Mouse (Mus musculus) thymus, adult 2 months (tissue): ENCODE results near the gene Ispd. TPM values are rescaled to one million over a fixed set of nuclear protein-coding genes. Genes with fewer than 3 reads are reported as not detected.
"Not testable (repeated sequence)": the region's sequence is repeated elsewhere in the genome, so short reads cannot be mapped to it uniquely, and the experiment has no call there.

Experiments used
- DNase-seq: peaks from one replicate; pipeline ENCODE4 v3.0.0; 2021
- H3K27ac ChIP-seq: fragments of 200-500 bp; 2 replicates; pipeline ENCODE4 v1.5.1; 2012; ENCODE audit warnings: low read length, control low read depth; ENCODE audit not compliant: control insufficient read depth, insufficient read depth
- H3K27me3 ChIP-seq: fragments of 200-500 bp; 2 replicates; pipeline ENCODE4 v1.6.1; 2012; ENCODE audit warnings: mild to moderate bottlenecking, low read length, moderate library complexity, mixed read lengths; ENCODE audit not compliant: control insufficient read depth, insufficient read depth
- H3K36me3 ChIP-seq: fragments of 200-500 bp; 2 replicates; pipeline ENCODE4 v1.6.1; 2012; ENCODE audit warnings: mild to moderate bottlenecking, low read length, moderate library complexity; ENCODE audit not compliant: control insufficient read depth, insufficient read depth
- H3K4me1 ChIP-seq: fragments of 200-500 bp; replicated peaks from 2 replicates; pipeline ENCODE4 v1.6.1; 2012; ENCODE audit warnings: low read length; ENCODE audit not compliant: control insufficient read depth, insufficient read depth
- H3K4me3 ChIP-seq: fragments of 200-500 bp; 2 replicates; pipeline ENCODE4 v1.5.1; 2012; ENCODE audit warnings: mild to moderate bottlenecking, low read length, control low read depth, moderate library complexity; ENCODE audit not compliant: control insufficient read depth, insufficient read depth
- CTCF ChIP-seq: fragments of 200-500 bp; IDR thresholded peaks from 2 replicates; pipeline ENCODE4 v1.5.1; 2012; ENCODE audit warnings: mild to moderate bottlenecking, control low read depth, low read length, moderate library complexity, borderline replicate concordance; ENCODE audit not compliant: control insufficient read depth, poor library complexity, insufficient read depth; ENCODE audit errors: extremely low read depth
- POLR2A ChIP-seq: fragments of 200-500 bp; IDR thresholded peaks from 2 replicates; pipeline ENCODE4 v1.6.1; 2012; ENCODE audit warnings: mild to moderate bottlenecking, low read length, control low read depth, moderate library complexity; ENCODE audit not compliant: control insufficient read depth, poor library complexity, insufficient read depth; ENCODE audit errors: extremely low read depth
- WGBS: fragments of 180-500 bp; shearing (Covaris S2); methylation state at CpG from one replicate; pipeline ENCODE4 v1.1.7; 2018; 5-methylcytosine and 5-hydroxymethylcytosine counted together
- polyA plus RNA-seq: library from polyadenylated mRNA; depleted of rRNA; stranded (reverse); fragments of >200 nt; gene quantifications from 2 replicates; pipeline ENCODE4 v1.2.3, GENCODE M21; 2012

Gene Ispd
- polyA plus RNA-seq, 1 experiment = 0.53 TPM

DNA sequence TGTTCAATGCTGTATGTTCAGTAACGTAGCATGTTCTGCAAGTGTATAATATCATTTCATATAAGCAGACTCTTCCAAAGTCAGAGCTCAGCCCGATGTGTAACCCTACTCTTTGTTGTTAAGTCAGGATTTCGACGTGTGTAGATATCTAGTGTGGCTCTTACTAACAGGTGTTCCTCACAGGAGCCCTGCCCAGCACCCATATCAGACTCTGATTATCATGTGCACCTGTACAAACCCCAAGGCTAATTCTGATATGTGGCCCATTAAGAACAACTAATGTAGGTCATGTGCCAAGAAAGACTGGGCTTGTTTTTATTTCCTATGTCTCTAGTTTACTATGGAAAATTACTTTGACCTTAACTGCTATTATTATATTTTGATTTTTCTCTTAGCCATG is 17.2 kb upstream of the Ispd start:
- 91% methylated on average over 4 of the region's 4 CpGs for whole genome bisulfite sequencing
- H3K27me3 ChIP-seq = no peaks in the 10 kb centered on the region
- DNase-seq = no peak
- H3K4me1 ChIP-seq = no peaks in the 10 kb centered on the region
- no peaks in the 10 kb centered on the region for H3K36me3 ChIP-seq
- H3K4me3 ChIP-seq = no peak overlapping the region
- no peak for TF ChIP-seq CTCF
- no peak for TF ChIP-seq POLR2A
- no peak overlapping the region for H3K27ac ChIP-seq

DNA sequence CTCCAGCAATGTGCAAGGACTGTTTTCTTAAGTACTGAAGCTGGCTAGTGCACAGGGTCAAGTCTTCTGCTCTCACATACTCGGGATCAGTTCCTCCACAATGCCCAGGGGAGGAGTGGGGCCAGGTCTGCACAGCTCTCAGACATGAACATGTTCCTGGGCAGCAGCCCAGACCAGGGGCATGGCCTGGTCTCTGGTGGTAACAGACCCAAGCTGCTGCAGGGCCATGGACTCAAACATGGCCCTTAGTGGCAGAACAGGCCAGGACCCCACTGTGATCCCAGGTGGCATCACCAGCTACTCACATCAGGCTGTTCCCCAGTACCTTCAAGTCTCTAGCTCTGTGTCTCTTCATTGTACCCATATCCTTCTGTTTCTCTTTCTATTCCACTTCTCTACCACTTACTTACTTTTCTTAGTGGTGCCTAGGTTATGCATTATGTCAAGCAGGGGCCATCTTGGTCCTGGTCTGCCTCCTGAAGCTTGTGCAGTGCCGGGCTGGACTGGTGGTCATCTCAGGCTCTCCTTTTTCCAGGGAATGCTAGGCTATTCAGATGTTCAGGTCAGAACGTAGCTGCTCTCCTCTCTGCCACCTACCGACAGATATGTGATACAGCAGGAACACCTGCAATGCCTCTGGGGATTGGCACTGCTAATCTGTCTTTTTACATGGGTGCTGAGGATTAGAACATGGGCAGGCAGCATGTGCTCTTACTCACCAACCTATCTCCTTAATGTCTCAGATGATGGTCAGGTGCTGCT is 7.8 kb upstream of the Ispd start:
- Histone ChIP-seq H3K27ac (no peak overlapping the region), H3K27me3 (no peaks in the 10 kb centered on the region), H3K4me1 (no peaks in the 10 kb centered on the region), H3K36me3 (no peaks in the 10 kb centered on the region), H3K4me3 (no peak overlapping the region)
- DNase-seq = no peak
- TF ChIP-seq CTCF (no peak), POLR2A (no peak)
- 68% methylated on average over 4 of the region's 4 CpGs for WGBS

DNA sequence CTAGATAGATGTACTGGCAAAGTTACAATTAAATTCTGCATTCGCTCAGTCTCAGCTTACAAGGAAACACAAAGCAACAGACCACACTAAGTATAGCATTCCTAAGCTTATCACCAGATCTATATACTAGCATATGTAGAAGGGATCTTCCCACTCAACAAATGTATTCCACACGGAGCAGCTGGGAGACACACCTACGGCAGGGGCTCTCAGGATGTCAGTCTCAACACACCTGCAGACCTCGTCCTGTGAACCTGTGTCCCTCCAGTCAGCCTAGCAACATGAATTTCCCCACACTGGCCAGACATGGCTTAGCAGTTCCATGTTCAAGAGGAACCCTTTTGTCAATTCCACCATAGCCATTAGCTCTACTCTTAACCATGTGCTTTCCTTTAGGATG is 4.9 kb upstream of the Ispd start:
- not testable (repeated sequence) for DNase-seq, H3K27me3 ChIP-seq, H3K27ac ChIP-seq, H3K4me3 ChIP-seq, H3K36me3 ChIP-seq, H3K4me1 ChIP-seq
- WGBS = 93% methylated on average over 3 of the region's 4 CpGs

DNA sequence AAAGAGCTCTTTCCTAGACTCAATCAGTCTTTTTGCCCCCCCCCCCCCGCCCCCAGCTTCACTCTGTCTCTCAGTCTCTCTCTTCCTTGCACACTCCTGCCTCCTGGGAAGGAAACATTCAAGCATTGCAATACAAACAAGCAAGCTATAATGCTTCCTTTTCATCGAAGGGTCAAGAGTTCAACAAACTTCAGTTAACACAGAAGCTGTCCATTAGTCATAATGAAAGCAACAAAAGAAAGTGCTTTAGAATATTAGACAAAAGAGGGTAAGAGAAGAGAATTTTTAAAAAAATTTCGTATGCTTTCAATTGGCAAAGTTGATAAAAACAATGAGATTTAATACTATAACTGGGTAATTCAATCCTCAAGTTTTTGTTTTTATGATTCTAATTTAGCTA is 996 bp upstream of the Ispd start:
- Histone ChIP-seq H3K36me3 (no peaks in the 10 kb centered on the region), H3K4me1 (0 out of 2 replicates have a peak, but pooled peaks cover 2% of the 10 kb centered on the region), H3K27me3 (no peaks in the 10 kb centered on the region), H3K27ac (no peak overlapping the region), H3K4me3 (no peak overlapping the region)
- WGBS = 80% methylated on average over 3 of the region's 3 CpGs
- no peak for DNase-seq
- TF ChIP-seq POLR2A (no peak), CTCF (no peak)

DNA sequence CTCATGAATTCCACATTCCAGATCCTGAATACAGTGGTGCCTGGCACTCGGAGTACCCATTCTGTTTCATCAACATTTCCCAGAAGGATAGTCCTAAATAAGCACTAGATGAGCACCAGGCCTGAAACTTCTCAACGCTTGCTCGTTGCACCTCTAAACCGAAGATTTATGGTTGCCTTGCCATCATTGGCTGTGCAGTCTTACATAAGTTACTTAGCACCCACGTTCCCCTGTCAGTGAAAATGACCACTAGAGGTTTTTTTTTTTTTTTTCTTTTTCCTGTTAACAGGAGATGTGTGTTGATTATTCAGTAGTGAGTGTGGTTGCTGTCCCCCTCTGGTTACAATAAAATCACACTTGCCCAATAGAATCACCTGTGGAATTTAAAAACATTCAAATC is 444 bp upstream of the Ispd start:
- TF ChIP-seq CTCF (no peak), POLR2A (no peak)
- Histone ChIP-seq H3K36me3 (no peaks in the 10 kb centered on the region), H3K4me1 (0 out of 2 replicates have a peak, but pooled peaks cover 2% of the 10 kb centered on the region), H3K27me3 (no peaks in the 10 kb centered on the region), H3K4me3 (no peak overlapping the region), H3K27ac (no peak overlapping the region)
- WGBS = 79% methylated on average over 5 of the region's 5 CpGs
- no peak for DNase-seq

DNA sequence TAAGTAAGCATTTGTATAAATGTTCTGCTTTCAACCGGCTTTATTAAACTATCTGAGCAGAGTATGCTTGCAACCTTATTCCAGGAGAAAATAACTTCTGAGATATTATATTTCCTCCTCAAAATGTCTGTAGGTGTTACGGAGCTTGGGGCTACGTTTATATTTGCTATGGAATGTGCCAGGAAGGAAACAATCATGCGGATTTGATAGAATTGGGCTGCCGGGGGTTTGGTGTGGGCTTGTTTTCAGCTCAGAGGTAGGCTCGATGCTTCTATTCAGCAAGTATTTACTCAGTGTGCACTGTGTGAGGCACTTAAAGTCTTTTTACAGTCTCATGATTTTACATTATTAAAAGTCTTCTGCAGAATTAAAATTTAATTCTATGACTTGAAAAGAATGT is 4.1 kb downstream of the Ispd start:
- Histone ChIP-seq H3K4me1 (0 out of 2 replicates have a peak, but pooled peaks cover 2% of the 10 kb centered on the region), H3K4me3 (no peak overlapping the region), H3K36me3 (no peaks in the 10 kb centered on the region), H3K27ac (no peak overlapping the region), H3K27me3 (no peaks in the 10 kb centered on the region)
- no peak for DNase-seq
- TF ChIP-seq POLR2A (no peak), CTCF (no peak)
- 88% methylated on average over 6 of the region's 6 CpGs for WGBS

DNA sequence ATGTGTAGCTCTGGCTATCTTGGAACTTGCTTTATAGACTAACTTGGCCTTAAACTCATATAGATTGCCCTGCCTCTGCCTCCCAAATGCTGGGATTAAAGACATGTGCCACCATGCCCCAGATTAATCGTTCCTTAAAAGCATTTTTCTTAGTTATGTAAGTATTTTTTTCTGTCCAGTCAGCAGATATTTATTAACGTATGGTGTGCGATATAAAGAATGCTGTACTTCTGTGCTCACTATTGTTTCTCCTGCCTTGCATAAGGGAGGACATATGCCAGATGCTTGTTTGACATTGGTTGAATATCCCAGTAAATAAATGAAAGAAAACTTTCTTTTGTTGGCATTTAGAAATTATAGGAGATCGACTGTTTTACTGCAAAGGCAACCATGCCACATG is 5.7 kb downstream of the Ispd start:
- WGBS = 96% methylated on average over 4 of the region's 4 CpGs
- Histone ChIP-seq H3K4me1 (no peaks in the 10 kb centered on the region), H3K27ac (no peak overlapping the region), H3K4me3 (no peak overlapping the region), H3K27me3 (no peaks in the 10 kb centered on the region), H3K36me3 (no peaks in the 10 kb centered on the region)
- no peak for TF ChIP-seq POLR2A
- TF ChIP-seq CTCF = no peak
- DNase-seq = no peak
